In the genomic region with DNA sequence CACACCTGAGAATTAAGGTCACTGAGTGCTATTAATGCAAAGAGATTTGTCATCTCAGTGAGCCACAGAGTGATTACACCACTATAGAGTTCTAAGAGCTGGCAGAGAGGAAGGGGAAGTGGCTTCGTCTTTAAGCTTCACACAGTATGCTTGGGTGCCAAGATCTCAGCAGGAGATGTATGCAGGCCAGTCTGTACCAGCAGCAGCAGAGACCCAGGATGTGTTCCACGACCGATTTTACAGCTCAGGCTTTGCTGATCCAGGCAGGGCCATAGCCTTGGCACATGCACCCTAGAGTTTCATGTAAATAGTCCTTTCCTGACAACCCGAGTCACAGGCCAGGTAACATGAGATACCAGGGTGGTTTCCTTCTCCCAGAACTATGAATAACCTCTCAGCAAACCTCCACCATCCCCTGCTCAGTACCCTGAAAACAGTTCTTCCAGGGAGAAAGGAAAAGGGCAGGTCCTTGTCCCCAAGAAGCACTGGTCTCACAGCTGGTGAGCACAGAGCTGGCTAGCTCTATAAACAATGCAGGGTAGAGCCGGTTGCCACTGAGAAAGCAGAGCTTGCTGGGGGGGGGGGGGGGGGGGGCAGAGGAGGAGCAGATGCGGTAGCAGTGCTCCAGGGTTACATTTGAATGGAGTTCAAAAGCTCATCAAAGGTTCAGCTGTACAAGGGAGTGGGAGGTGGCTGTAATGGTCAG, we compare ENCODE assay signal across 8 mouse cellular contexts.
DNase-seq lines count a peak whose midpoint lies in the region; ATAC-seq lines count a peak whose summit lies in the region.

No protein-coding gene starts in this region.

- no peak for DNase-seq in frontal cortex, postnatal 14 days (ENCODE audit: low spot score in 2 of 2)
- DNase-seq in CD4-positive, CD25-positive, alpha-beta regulatory T cell, adult 2 months (ENCODE audit: low read depth, low spot score), result peak; percentile 74
- DNase-seq in cerebellum, postnatal 14 days, result peak; percentile 63 to 66
- peak; percentile 41 for DNase-seq in lung, postnatal 36 days
- no peak for DNase-seq in layer of hippocampus, postnatal 25 days (ENCODE audit: extremely low spot score in 1 of 2, low spot score in 1 of 2)
- no peak for DNase-seq in layer of hippocampus, postnatal 10 days (ENCODE audit: low spot score in 2 of 2)
- no peak for DNase-seq in left cerebral cortex, adult 8-10 months (ENCODE audit: low spot score in 2 of 2)

- peak; percentile 44; the same call in 1 of the 2 replicates for ATAC-seq in frontal cortex, adult (ENCODE audit: low TSS enrichment)

Comparison
In these comparisons a context has a peak if more than half of its experiments do, and no peak if none do; other contexts are left out.
1. DNase-seq: peak in CD4-positive, CD25-positive, alpha-beta regulatory T cell, adult 2 months (single experiment), cerebellum, postnatal 14 days (2 of 2) and lung, postnatal 36 days (single experiment); none in frontal cortex, postnatal 14 days (0 of 2), layer of hippocampus, postnatal 25 days (0 of 2), layer of hippocampus, postnatal 10 days (0 of 2) and left cerebral cortex, adult 8-10 months (0 of 2).